Mouse (Mus musculus) limb, embryonic 15.5 days (tissue): ENCODE measurements around the gene 4932438H23Rik. TPM values are rescaled to one million over a fixed set of nuclear protein-coding genes. Genes with fewer than 3 reads are reported as not detected.
"Not testable (repeated sequence)": the region's sequence is repeated elsewhere in the genome, so short reads cannot be mapped to it uniquely, and the experiment has no call there.

Experiments
- ATAC-seq: fragments of 200-750 bp; cut with Nextera tagmentation; 2 replicates; pipeline ENCODE4 v1.8.0; 2017; ENCODE audit warnings: low read depth, moderate TSS enrichment; ENCODE audit not compliant: insufficient number of reproducible peaks, low FRiP score, low TSS enrichment
- H3K27ac ChIP-seq: fragments of 300-500 bp; sonication (generic); 2 replicates; pipeline ENCODE4 v1.5.1; 2015; ENCODE audit warnings: moderate library complexity, mild to moderate bottlenecking, inconsistent platforms
- H3K27me3 ChIP-seq: fragments of 300-500 bp; sonication (generic); 2 replicates; pipeline ENCODE4 v1.6.1; 2015; ENCODE audit warnings: inconsistent platforms
- H3K36me3 ChIP-seq: fragments of 300-500 bp; sonication (generic); 2 replicates; pipeline ENCODE4 v1.6.1; 2015; ENCODE audit warnings: inconsistent platforms
- H3K4me1 ChIP-seq: fragments of 300-500 bp; sonication (generic); 2 replicates; pipeline ENCODE4 v1.6.1; 2015; ENCODE audit warnings: inconsistent platforms
- H3K4me2 ChIP-seq: fragments of 300-500 bp; sonication (generic); 2 replicates; pipeline ENCODE4 v1.6.1; 2015; ENCODE audit warnings: mild to moderate bottlenecking, inconsistent platforms
- H3K4me3 ChIP-seq: fragments of 300-500 bp; sonication (generic); 2 replicates; pipeline ENCODE4 v1.5.1; 2015; ENCODE audit warnings: mild to moderate bottlenecking, inconsistent platforms
- H3K9ac ChIP-seq: fragments of 300-500 bp; sonication (generic); 2 replicates; pipeline ENCODE4 v1.6.1; 2015; ENCODE audit warnings: inconsistent platforms
- H3K9me3 ChIP-seq: fragments of 300-500 bp; sonication (generic); 2 replicates; pipeline ENCODE4 v1.6.1; 2016; ENCODE audit warnings: inconsistent platforms
- WGBS: fragments of 180-500 bp; shearing (Covaris S2); methylation state at CpG from one replicate; pipeline ENCODE4 v1.1.7; 2015; 5-methylcytosine and 5-hydroxymethylcytosine counted together
- polyA plus RNA-seq: library from polyadenylated mRNA; unstranded; fragments of >200 nt; fragmentation: Nextera tagmentation; extraction: Ambion mirVana; gene quantifications from 2 replicates; pipeline ENCODE4 v1.2.1, GENCODE M21; 2015

4932438H23Rik gene
- polyA plus RNA-seq, 1 experiment from 2014 or later: 0.15 TPM

GRCm38 (mm10) chr16:91096984-91097506 is 2.1 kb upstream of the 4932438H23Rik start:
- no peaks in the 10 kb centered on the region for H3K27me3 ChIP-seq
- no peaks in the 10 kb centered on the region for H3K36me3 ChIP-seq
- H3K9ac ChIP-seq: no peak overlapping the region
- H3K4me2 ChIP-seq: no peak overlapping the region
- H3K4me3 ChIP-seq: no peak overlapping the region
- no peak overlapping the region for H3K27ac ChIP-seq
- no peaks in the 10 kb centered on the region for H3K9me3 ChIP-seq
- ATAC-seq: no peak
- no peaks in the 10 kb centered on the region for H3K4me1 ChIP-seq
- 68% methylated on average over 4 of the region's 4 CpGs for WGBS

- H3K4me3 ChIP-seq: no peak overlapping the region
Observed at GRCm38 (mm10) chr16:91096016-91096415, 1.1 kb upstream of the 4932438H23Rik start.

GRCm38 (mm10) chr16:91086642-91087306 is 8.1 kb downstream of the 4932438H23Rik start:
- Histone ChIP-seq H3K27ac (no peak overlapping the region), H3K4me3 (no peak overlapping the region), H3K36me3 (no peaks in the 10 kb centered on the region), H3K4me1 (peaks cover 8% of the 10 kb centered on the region; the same call in 1 of the 2 replicates), H3K9ac (no peak overlapping the region), H3K27me3 (peaks cover 3% of the 10 kb centered on the region; the same call in 1 of the 2 replicates), H3K9me3 (no peaks in the 10 kb centered on the region), H3K4me2 (no peak overlapping the region)
- no peak for ATAC-seq
- 68% methylated on average over 4 of the region's 4 CpGs for WGBS

More at GRCm38 (mm10) chr16:91096016-91096415, 1.1 kb upstream of the 4932438H23Rik start:
- H3K9ac ChIP-seq: no peak overlapping the region
- no peak overlapping the region for H3K27ac ChIP-seq
- H3K4me1 ChIP-seq: no peaks in the 10 kb centered on the region
- WGBS: 90% methylated on average over 2 of the region's 2 CpGs
- H3K4me2 ChIP-seq: no peak overlapping the region
- no peaks in the 10 kb centered on the region for H3K27me3 ChIP-seq
- no peak for ATAC-seq
- H3K9me3 ChIP-seq: no peaks in the 10 kb centered on the region
- no peaks in the 10 kb centered on the region for H3K36me3 ChIP-seq

GRCm38 (mm10) chr16:91085239-91085825 is 9.6 kb downstream of the 4932438H23Rik start:
- H3K36me3 ChIP-seq: no peaks in the 10 kb centered on the region
- no peak for ATAC-seq
- H3K27me3 ChIP-seq: peaks cover 3% of the 10 kb centered on the region; the same call in 1 of the 2 replicates
- no peak overlapping the region for H3K27ac ChIP-seq
- no peaks in the 10 kb centered on the region for H3K9me3 ChIP-seq
- WGBS: 46% methylated on average over 17 of the region's 17 CpGs
- H3K4me3 ChIP-seq: no peak overlapping the region
- no peak overlapping the region for H3K4me2 ChIP-seq
- no peak overlapping the region for H3K9ac ChIP-seq
- H3K4me1 ChIP-seq: peaks cover 8% of the 10 kb centered on the region; the same call in 1 of the 2 replicates

GRCm38 (mm10) chr16:91084307-91085238 is 10.3 kb downstream of the 4932438H23Rik start:
- H3K9me3 ChIP-seq: no peaks in the 10 kb centered on the region
- peaks cover 8% of the 10 kb centered on the region; the same call in 1 of the 2 replicates for H3K4me1 ChIP-seq
- WGBS: 74% methylated on average over 21 of the region's 21 CpGs
- H3K27me3 ChIP-seq: peaks cover 3% of the 10 kb centered on the region; the same call in 1 of the 2 replicates
- no peaks in the 10 kb centered on the region for H3K36me3 ChIP-seq
- H3K4me2 ChIP-seq: no peak overlapping the region
- no peak overlapping the region for H3K27ac ChIP-seq
- H3K9ac ChIP-seq: no peak overlapping the region
- H3K4me3 ChIP-seq: no peak overlapping the region
- no peak for ATAC-seq

- H3K36me3 ChIP-seq: no peaks in the 10 kb centered on the region
- H3K4me2 ChIP-seq: no peak overlapping the region
- H3K27ac ChIP-seq: no peak overlapping the region
- 70% methylated on average over 4 of the region's 4 CpGs for WGBS
- H3K27me3 ChIP-seq: peaks cover 3% of the 10 kb centered on the region; the same call in 1 of the 2 replicates
- no peak overlapping the region for H3K4me3 ChIP-seq
- H3K9ac ChIP-seq: no peak overlapping the region
- peaks cover 8% of the 10 kb centered on the region; the same call in 1 of the 2 replicates for H3K4me1 ChIP-seq
- H3K9me3 ChIP-seq: no peaks in the 10 kb centered on the region
- no peak for ATAC-seq
Observed at GRCm38 (mm10) chr16:91083002-91083646, 11.8 kb downstream of the 4932438H23Rik start.

GRCm38 (mm10) chr16:91081508-91081907 is 13.4 kb downstream of the 4932438H23Rik start:
- H3K27me3 ChIP-seq: peaks cover 3% of the 10 kb centered on the region; the same call in 1 of the 2 replicates
- H3K4me3 ChIP-seq: no peak overlapping the region
- ATAC-seq: no peak
- no peaks in the 10 kb centered on the region for H3K9me3 ChIP-seq
- no peak overlapping the region for H3K27ac ChIP-seq
- no peak overlapping the region for H3K4me2 ChIP-seq
- no peak overlapping the region for H3K9ac ChIP-seq
- H3K4me1 ChIP-seq: peaks cover 8% of the 10 kb centered on the region; the same call in 1 of the 2 replicates
- WGBS: 24% methylated on average over 9 of the region's 12 CpGs
- H3K36me3 ChIP-seq: no peaks in the 10 kb centered on the region

GRCm38 (mm10) chr16:91076180-91076579 is 18.7 kb downstream of the 4932438H23Rik start:
- Histone ChIP-seq H3K4me2 (no peak overlapping the region), H3K36me3 (no peaks in the 10 kb centered on the region), H3K9me3 (no peaks in the 10 kb centered on the region), H3K4me3 (no peak overlapping the region), H3K4me1 (no peaks in the 10 kb centered on the region), H3K27me3 (no peaks in the 10 kb centered on the region), H3K9ac (no peak overlapping the region), H3K27ac (no peak overlapping the region)
- WGBS: 76% methylated on average over 5 of the region's 5 CpGs
- ATAC-seq: no peak

GRCm38 (mm10) chr16:91075423-91075822 is 19.5 kb downstream of the 4932438H23Rik start:
- not testable (repeated sequence) for H3K9me3 ChIP-seq

GRCm38 (mm10) chr16:91073163-91073892 is 21.6 kb downstream of the 4932438H23Rik start:
- Histone ChIP-seq H3K27me3 (no peaks in the 10 kb centered on the region), H3K4me3 (no peak overlapping the region), H3K9me3 (no peaks in the 10 kb centered on the region), H3K4me1 (peaks cover 5% of the 10 kb centered on the region; the same call in 1 of the 2 replicates), H3K36me3 (no peaks in the 10 kb centered on the region), H3K27ac (no peak overlapping the region), H3K4me2 (0 out of 2 replicates have a peak overlapping the region, but pooled peaks have one; percentile 7), H3K9ac (no peak overlapping the region)
- 38% methylated on average over 22 of the region's 24 CpGs for WGBS
- ATAC-seq: peak; percentile 79

More at GRCm38 (mm10) chr16:91075423-91075822, 19.5 kb downstream of the 4932438H23Rik start:
- H3K27ac ChIP-seq, H3K4me2 ChIP-seq, ATAC-seq, H3K36me3 ChIP-seq, H3K27me3 ChIP-seq, H3K9ac ChIP-seq, H3K4me3 ChIP-seq, H3K4me1 ChIP-seq: not testable (repeated sequence)
- 78% methylated on average over 8 of the region's 8 CpGs for WGBS
